In genomic region chr3:94783462-94783931, GRCm38 (mm10) we compare ENCODE assay signal across 9 mouse cellular contexts. TPM values are rescaled to one million over a fixed set of nuclear protein-coding genes. Genes with fewer than 3 reads are reported as not detected.
DNase-seq lines count a peak whose midpoint lies in the region; ATAC-seq and TF ChIP-seq lines count a peak whose summit lies in the region.
"Had no signal": no experiment of that assay in that cellular context is flagged by ENCODE, and none has a peak within 500 bp of the region (broad histone marks: within the 10 kb centered on the region; RNA-seq: fewer than 3 reads in every experiment).

No protein-coding gene starts in this region.

- WGBS in hindbrain, postnatal 0 days, result 59% methylated on average over 5 of the region's 5 CpGs
- 59% methylated on average over 5 of the region's 5 CpGs for WGBS in hindbrain, embryonic 11.5 days
- WGBS in embryonic facial prominence, embryonic 14.5 days, result 43% methylated on average over 5 of the region's 5 CpGs
- WGBS in stomach, embryonic 14.5 days, result 51% methylated on average over 5 of the region's 5 CpGs

- peaks cover 7% of the 10 kb centered on the region; the same call in 1 of the 2 replicates for H3K4me1 ChIP-seq in hindbrain, postnatal 0 days (ENCODE audit: insufficient read depth, low read length)
- H3K4me1 ChIP-seq in hindbrain, embryonic 11.5 days (replicated peaks; ENCODE audit: control insufficient read depth, insufficient read depth, low read length), result no peaks in the 10 kb centered on the region; the same call in 1 of the 2 replicates
- peaks cover 8% of the 10 kb centered on the region; the same call in 1 of the 2 replicates for H3K4me1 ChIP-seq in embryonic facial prominence, embryonic 14.5 days (ENCODE audit: control insufficient read depth, insufficient read depth, low read length)
- H3K4me1 ChIP-seq in stomach, embryonic 14.5 days (ENCODE audit: control insufficient read depth, insufficient read depth, low read length), result peaks cover 2% of the 10 kb centered on the region; the same call in 1 of the 2 replicates

- no peaks in the 10 kb centered on the region for H3K27me3 ChIP-seq in hindbrain, postnatal 0 days (ENCODE audit: insufficient read depth, low read length)
- no peaks in the 10 kb centered on the region for H3K27me3 ChIP-seq in hindbrain, embryonic 11.5 days (ENCODE audit: control insufficient read depth, insufficient read depth, low read length)
- H3K27me3 ChIP-seq in embryonic facial prominence, embryonic 14.5 days (replicated peaks; ENCODE audit: control insufficient read depth, insufficient read depth, low read length), result no peaks in the 10 kb centered on the region
- H3K27me3 ChIP-seq in stomach, embryonic 14.5 days (ENCODE audit: control insufficient read depth, insufficient read depth, low read length), result no peaks in the 10 kb centered on the region

- no peaks in the 10 kb centered on the region for H3K9me3 ChIP-seq in hindbrain, postnatal 0 days (ENCODE audit: low read length)
- no peaks in the 10 kb centered on the region for H3K9me3 ChIP-seq in hindbrain, embryonic 11.5 days (ENCODE audit: control insufficient read depth, low read length)
- no peaks in the 10 kb centered on the region for H3K9me3 ChIP-seq in embryonic facial prominence, embryonic 14.5 days (ENCODE audit: control insufficient read depth, low read length)
- no peaks in the 10 kb centered on the region for H3K9me3 ChIP-seq in stomach, embryonic 14.5 days (ENCODE audit: control insufficient read depth, low read depth, low read length)

- peak; percentile 40 for TF ChIP-seq CTCF in hindbrain, postnatal 0 days (IDR thresholded peaks at IDR 0.05; ENCODE audit: low read depth)

- no peak overlapping the region for H3K9ac ChIP-seq in hindbrain, postnatal 0 days (replicated peaks; ENCODE audit: low read length)
- no peak overlapping the region for H3K9ac ChIP-seq in hindbrain, embryonic 11.5 days (ENCODE audit: low read depth, low read length)
- no peak overlapping the region for H3K9ac ChIP-seq in embryonic facial prominence, embryonic 14.5 days (ENCODE audit: low read depth, low read length)
- H3K9ac ChIP-seq in stomach, embryonic 14.5 days (replicated peaks; ENCODE audit: low read depth, low read length), result no peak overlapping the region

- H3K36me3 ChIP-seq in hindbrain, postnatal 0 days (ENCODE audit: insufficient read depth, low read length), result no peaks in the 10 kb centered on the region; the same call in 1 of the 2 replicates
- H3K36me3 ChIP-seq in hindbrain, embryonic 11.5 days (ENCODE audit: control insufficient read depth, insufficient read depth, low read length), result no peaks in the 10 kb centered on the region
- H3K36me3 ChIP-seq in embryonic facial prominence, embryonic 14.5 days (ENCODE audit: control insufficient read depth, insufficient read depth, low read length), result no peaks in the 10 kb centered on the region
- H3K36me3 ChIP-seq in stomach, embryonic 14.5 days (ENCODE audit: control insufficient read depth, insufficient read depth, low read length), result peaks cover 2% of the 10 kb centered on the region; the same call in 1 of the 2 replicates

- ATAC-seq in hindbrain, postnatal 0 days, result no peak
- no peak for ATAC-seq in hindbrain, embryonic 11.5 days (ENCODE audit: low FRiP score)
- no peak for ATAC-seq in embryonic facial prominence, embryonic 14.5 days (ENCODE audit: low read depth)
- peak; percentile 64 for ATAC-seq in stomach, embryonic 14.5 days (ENCODE audit: insufficient number of reproducible peaks, insufficient read depth, low FRiP score, low read depth)
- ATAC-seq: hindbrain, embryonic 16.5 days had no signal

- no peak overlapping the region for H3K4me3 ChIP-seq in hindbrain, postnatal 0 days (ENCODE audit: low read length)
- no peak overlapping the region for H3K4me3 ChIP-seq in hindbrain, embryonic 11.5 days (ENCODE audit: low read depth, low read length)
- H3K4me3 ChIP-seq in embryonic facial prominence, embryonic 14.5 days (ENCODE audit: low read depth, low read length), result no peak overlapping the region
- H3K4me3 ChIP-seq in stomach, embryonic 14.5 days (ENCODE audit: low read depth, low read length), result 0 out of 2 replicates have a peak overlapping the region, but pooled peaks have one; percentile 12

- H3K27ac ChIP-seq in hindbrain, postnatal 0 days, result no peak overlapping the region
- H3K27ac ChIP-seq in hindbrain, embryonic 11.5 days (ENCODE audit: low read depth, low read length), result no peak overlapping the region
- peak overlapping the region; percentile 6; the same call in 1 of the 2 replicates for H3K27ac ChIP-seq in embryonic facial prominence, embryonic 14.5 days (replicated peaks; ENCODE audit: low read depth, low read length)
- peak overlapping the region; percentile 91 for H3K27ac ChIP-seq in stomach, embryonic 14.5 days (ENCODE audit: low read length)

- H3K4me2 ChIP-seq in hindbrain, postnatal 0 days (ENCODE audit: low read depth, low read length), result no peak overlapping the region
- no peak overlapping the region for H3K4me2 ChIP-seq in hindbrain, embryonic 11.5 days (replicated peaks; ENCODE audit: low read depth, low read length)
- H3K4me2 ChIP-seq in embryonic facial prominence, embryonic 14.5 days (ENCODE audit: low read depth, low read length), result 0 out of 2 replicates have a peak overlapping the region, but pooled peaks have one; percentile 11
- H3K4me2 ChIP-seq in stomach, embryonic 14.5 days (replicated peaks; ENCODE audit: low read depth, low read length), result peak overlapping the region; percentile 79

- DNase-seq in hindbrain, postnatal 0 days (ENCODE audit: low spot score), result peak; percentile 48
- DNase-seq in hindbrain, embryonic 11.5 days (ENCODE audit: low spot score), result no peak
- DNase-seq in embryonic facial prominence, embryonic 14.5 days (ENCODE audit: low spot score), result no peak
- DNase-seq in liver, result peak; percentile 73
- DNase-seq in spleen, adult 18-20 months, result no peak
- no peak for DNase-seq in left cerebral cortex, adult 11 months (ENCODE audit: low spot score)
- no peak for DNase-seq in thymus, postnatal 25 days

RNA-seq across cellular contexts. Expression of gene Cgn, which starts 2.8 kb away (rescaled TPM):
- 5.8 and 7.7 TPM in 2 replicates for total RNA-seq in hindbrain, postnatal 0 days (2014; rRNA removed)
- 9.8 and 10.3 TPM in 2 replicates for polyA plus RNA-seq in hindbrain, postnatal 0 days (2015; fragmentation: Nextera tagmentation; extraction: Ambion mirVana)
- 2.7 and 3.5 TPM in 2 replicates for polyA plus RNA-seq in hindbrain, embryonic 11.5 days (2014; fragmentation: Nextera tagmentation; extraction: Ambion mirVana)
- polyA plus RNA-seq in embryonic facial prominence, embryonic 14.5 days (2014; fragmentation: Nextera tagmentation; extraction: Ambion mirVana), result 4.0 and 5.8 TPM in 2 replicates
- polyA plus RNA-seq in stomach, embryonic 14.5 days (2014; fragmentation: Nextera tagmentation; extraction: Ambion mirVana), result 31.9 and 35.2 TPM in 2 replicates

RNA-seq across cellular contexts. Expression of gene Pogz, which starts 53.9 kb away (rescaled TPM):
- total RNA-seq in hindbrain, postnatal 0 days (2014; rRNA removed), result 38.6 and 42.8 TPM in 2 replicates
- polyA plus RNA-seq in hindbrain, postnatal 0 days (2015; fragmentation: Nextera tagmentation; extraction: Ambion mirVana), result 13.8 and 16.8 TPM in 2 replicates
- 23.8 and 24.3 TPM in 2 replicates for polyA plus RNA-seq in hindbrain, embryonic 11.5 days (2014; fragmentation: Nextera tagmentation; extraction: Ambion mirVana)
- 15.1 and 17.9 TPM in 2 replicates for polyA plus RNA-seq in embryonic facial prominence, embryonic 14.5 days (2014; fragmentation: Nextera tagmentation; extraction: Ambion mirVana)
- polyA plus RNA-seq in stomach, embryonic 14.5 days (2014; fragmentation: Nextera tagmentation; extraction: Ambion mirVana), result 25.5 TPM in 2 replicates

Comparison
In these comparisons a context has a peak if more than half of its experiments do, and no peak if none do; other contexts are left out.
1. DNase-seq: peak in hindbrain, postnatal 0 days (single experiment) and liver (single experiment); none in hindbrain, embryonic 11.5 days (single experiment), embryonic facial prominence, embryonic 14.5 days (single experiment), spleen, adult 18-20 months (0 of 2), left cerebral cortex, adult 11 months (single experiment) and thymus, postnatal 25 days (single experiment).
2. H3K27ac ChIP-seq: peak in embryonic facial prominence, embryonic 14.5 days (single experiment) and stomach, embryonic 14.5 days (single experiment); none in hindbrain, postnatal 0 days (single experiment) and hindbrain, embryonic 11.5 days (single experiment).
3. H3K4me2 ChIP-seq: peak in embryonic facial prominence, embryonic 14.5 days (single experiment) and stomach, embryonic 14.5 days (single experiment); none in hindbrain, postnatal 0 days (single experiment) and hindbrain, embryonic 11.5 days (single experiment).